Mouse (Mus musculus): ENCODE data around the gene Tasp1. TPM values are rescaled to one million over a fixed set of nuclear protein-coding genes. Genes with fewer than 3 reads are reported as not detected.
"Not testable (repeated sequence)": the region's sequence is repeated elsewhere in the genome, so short reads cannot be mapped to it uniquely, and the experiment has no call there.

Tasp1 gene
- polyA plus RNA-seq, 1 experiment: not detected

- Histone ChIP-seq H3K4me1 (ENCODE audit: control insufficient read depth, insufficient read depth, low read length) (no peaks in the 10 kb centered on the region), H3K4me3 (ENCODE audit: insufficient read depth, low read depth, low read length) (no peak overlapping the region), H3K27ac (ENCODE audit: insufficient read depth, low read depth, low read length) (no peak overlapping the region)
- no peak for TF ChIP-seq POLR2A (IDR thresholded peaks at IDR 0.05; ENCODE audit: insufficient read depth, low read depth, low read length)
- TF ChIP-seq CTCF (IDR thresholded peaks at IDR 0.05; ENCODE audit: insufficient read depth, low read depth, low read length): no peak
- WGBS: 76% methylated on average over 4 of the region's 4 CpGs
Measured at GRCm38 (mm10) chr2:140024937-140025336, 41.7 kb downstream of the Tasp1 start.

GRCm38 (mm10) chr2:140007406-140007805, 59.2 kb downstream of the Tasp1 start:
- Histone ChIP-seq H3K27ac (ENCODE audit: insufficient read depth, low read depth, low read length) (no peak overlapping the region), H3K4me1 (ENCODE audit: control insufficient read depth, insufficient read depth, low read length) (no peaks in the 10 kb centered on the region), H3K4me3 (ENCODE audit: insufficient read depth, low read depth, low read length) (no peak overlapping the region)
- WGBS: 84% methylated on average over 3 of the region's 3 CpGs
- TF ChIP-seq POLR2A (IDR thresholded peaks at IDR 0.05; ENCODE audit: insufficient read depth, low read depth, low read length) (no peak), CTCF (IDR thresholded peaks at IDR 0.05; ENCODE audit: insufficient read depth, low read depth, low read length) (no peak)

- TF ChIP-seq POLR2A (IDR thresholded peaks at IDR 0.05; ENCODE audit: insufficient read depth, low read depth, low read length) (no peak), CTCF (IDR thresholded peaks at IDR 0.05; ENCODE audit: insufficient read depth, low read depth, low read length) (no peak)
Measured at GRCm38 (mm10) chr2:139998170-139998569, 68.4 kb downstream of the Tasp1 start.

GRCm38 (mm10) chr2:139989907-139990306, 76.7 kb downstream of the Tasp1 start:
- H3K4me3 ChIP-seq (ENCODE audit: insufficient read depth, low read depth, low read length); H3K27ac ChIP-seq (ENCODE audit: insufficient read depth, low read depth, low read length); H3K4me1 ChIP-seq (ENCODE audit: control insufficient read depth, insufficient read depth, low read length): not testable (repeated sequence)
- WGBS: 97% methylated on average over 1 of the region's 1 CpGs

More at GRCm38 (mm10) chr2:139998170-139998569, 68.4 kb downstream of the Tasp1 start:
- H3K27ac ChIP-seq (ENCODE audit: insufficient read depth, low read depth, low read length): no peak overlapping the region
- H3K4me1 ChIP-seq (ENCODE audit: control insufficient read depth, insufficient read depth, low read length): no peaks in the 10 kb centered on the region
- 98% methylated on average over 2 of the region's 2 CpGs for WGBS
- no peak overlapping the region for H3K4me3 ChIP-seq (ENCODE audit: insufficient read depth, low read depth, low read length)

GRCm38 (mm10) chr2:139967451-139967850, 99.2 kb downstream of the Tasp1 start:
- Histone ChIP-seq H3K4me1 (ENCODE audit: control insufficient read depth, insufficient read depth, low read length) (no peaks in the 10 kb centered on the region), H3K4me3 (ENCODE audit: insufficient read depth, low read depth, low read length) (no peak overlapping the region), H3K27ac (ENCODE audit: insufficient read depth, low read depth, low read length) (no peak overlapping the region)
- TF ChIP-seq CTCF (IDR thresholded peaks at IDR 0.05; ENCODE audit: insufficient read depth, low read depth, low read length) (no peak), POLR2A (IDR thresholded peaks at IDR 0.05; ENCODE audit: insufficient read depth, low read depth, low read length) (no peak)
- 57% methylated on average over 2 of the region's 2 CpGs for WGBS

GRCm38 (mm10) chr2:139966288-139966687, 100.3 kb downstream of the Tasp1 start:
- Histone ChIP-seq H3K4me3 (ENCODE audit: insufficient read depth, low read depth, low read length) (no peak overlapping the region), H3K4me1 (ENCODE audit: control insufficient read depth, insufficient read depth, low read length) (no peaks in the 10 kb centered on the region), H3K27ac (ENCODE audit: insufficient read depth, low read depth, low read length) (no peak overlapping the region)
- TF ChIP-seq POLR2A (IDR thresholded peaks at IDR 0.05; ENCODE audit: insufficient read depth, low read depth, low read length) (no peak), CTCF (IDR thresholded peaks at IDR 0.05; ENCODE audit: insufficient read depth, low read depth, low read length) (no peak)
- WGBS: 56% methylated on average over 3 of the region's 3 CpGs

- 57% methylated on average over 1 of the region's 1 CpGs for WGBS
- TF ChIP-seq POLR2A (IDR thresholded peaks at IDR 0.05; ENCODE audit: insufficient read depth, low read depth, low read length) (no peak), CTCF (IDR thresholded peaks at IDR 0.05; ENCODE audit: insufficient read depth, low read depth, low read length) (no peak)
- no peaks in the 10 kb centered on the region for H3K4me1 ChIP-seq (ENCODE audit: control insufficient read depth, insufficient read depth, low read length)
- no peak overlapping the region for H3K4me3 ChIP-seq (ENCODE audit: insufficient read depth, low read depth, low read length)
- no peak overlapping the region for H3K27ac ChIP-seq (ENCODE audit: insufficient read depth, low read depth, low read length)
Measured at GRCm38 (mm10) chr2:139948843-139949242, 117.8 kb downstream of the Tasp1 start.

- H3K4me3 ChIP-seq (ENCODE audit: insufficient read depth, low read depth, low read length): no peak overlapping the region
- no peak overlapping the region for H3K27ac ChIP-seq (ENCODE audit: insufficient read depth, low read depth, low read length)
- TF ChIP-seq POLR2A (IDR thresholded peaks at IDR 0.05; ENCODE audit: insufficient read depth, low read depth, low read length) (no peak), CTCF (IDR thresholded peaks at IDR 0.05; ENCODE audit: insufficient read depth, low read depth, low read length) (no peak)
- H3K4me1 ChIP-seq (ENCODE audit: control insufficient read depth, insufficient read depth, low read length): no peaks in the 10 kb centered on the region
- 60% methylated on average over 2 of the region's 2 CpGs for WGBS
Measured at GRCm38 (mm10) chr2:139937581-139937980, 129.0 kb downstream of the Tasp1 start.

GRCm38 (mm10) chr2:139934577-139934976, 132.0 kb downstream of the Tasp1 start:
- Histone ChIP-seq H3K27ac (ENCODE audit: insufficient read depth, low read depth, low read length) (no peak overlapping the region), H3K4me1 (ENCODE audit: control insufficient read depth, insufficient read depth, low read length) (no peaks in the 10 kb centered on the region), H3K4me3 (ENCODE audit: insufficient read depth, low read depth, low read length) (no peak overlapping the region)
- 84% methylated on average over 10 of the region's 10 CpGs for WGBS
- no peak for TF ChIP-seq POLR2A (IDR thresholded peaks at IDR 0.05; ENCODE audit: insufficient read depth, low read depth, low read length)
- no peak for TF ChIP-seq CTCF (IDR thresholded peaks at IDR 0.05; ENCODE audit: insufficient read depth, low read depth, low read length)

- 97% methylated on average over 4 of the region's 4 CpGs for WGBS
- TF ChIP-seq POLR2A (IDR thresholded peaks at IDR 0.05; ENCODE audit: insufficient read depth, low read depth, low read length) (no peak), CTCF (IDR thresholded peaks at IDR 0.05; ENCODE audit: insufficient read depth, low read depth, low read length) (no peak)
- no peaks in the 10 kb centered on the region for H3K4me1 ChIP-seq (ENCODE audit: control insufficient read depth, insufficient read depth, low read length)
- no peak overlapping the region for H3K27ac ChIP-seq (ENCODE audit: insufficient read depth, low read depth, low read length)
- H3K4me3 ChIP-seq (ENCODE audit: insufficient read depth, low read depth, low read length): no peak overlapping the region
Measured at GRCm38 (mm10) chr2:139934033-139934572, 132.5 kb downstream of the Tasp1 start.

All from olfactory bulb, adult 2 months (tissue).